Mouse (Mus musculus) myocyte (in vitro differentiated cells): ENCODE measurements around the gene Mcf2l. TPM values are rescaled to one million over a fixed set of nuclear protein-coding genes. Genes with fewer than 3 reads are reported as not detected.

Experiments
- H3K27me3 ChIP-seq: one replicate; pipeline ENCODE4 v1.6.1; 2011; ENCODE audit not compliant: control insufficient read depth, insufficient read depth, insufficient read length
- H3K36me3 ChIP-seq: one replicate; pipeline ENCODE4 v1.6.1; 2011; ENCODE audit not compliant: control insufficient read depth, insufficient read depth
- H3K4me2 ChIP-seq: one replicate; pipeline ENCODE4 v1.6.1; 2011; ENCODE audit warnings: low read depth, control low read depth
- H3K4me3 ChIP-seq: one replicate; pipeline ENCODE4 v1.5.1; 2011; ENCODE audit warnings: mild to moderate bottlenecking, control low read depth, moderate library complexity
- H3K79me2 ChIP-seq: one replicate; pipeline ENCODE4 v1.6.1; 2011; ENCODE audit not compliant: control insufficient read depth, insufficient read depth
- H3ac ChIP-seq: one replicate; pipeline ENCODE4 v1.6.1; 2011; ENCODE audit not compliant: control insufficient read depth, insufficient read length
- CEBPB ChIP-seq: IDR thresholded peaks from 2 replicates; pipeline ENCODE4 v1.6.1; 2011; ENCODE audit warnings: mild to moderate bottlenecking, moderate library complexity; ENCODE audit not compliant: poor library complexity, insufficient read depth, severe bottlenecking
- E2F4 ChIP-seq: IDR thresholded peaks from one replicate; pipeline ENCODE4 v1.6.1; 2011; ENCODE audit warnings: mild to moderate bottlenecking, control low read depth, moderate library complexity; ENCODE audit not compliant: insufficient read depth
- MAX ChIP-seq: IDR thresholded peaks from one replicate; pipeline ENCODE4 v1.6.1; 2011; ENCODE audit warnings: low read depth, mild to moderate bottlenecking, control low read depth
- MYOD1 ChIP-seq, 3 experiments: IDR thresholded peaks; one replicate each; pipeline ENCODE4 v1.6.1; 2011; ENCODE audit warnings: control low read depth in 2 of 3, low read depth in 2 of 3, mild to moderate bottlenecking in 2 of 3, moderate library complexity in 1 of 3; ENCODE audit not compliant: insufficient read length in 2 of 3, control insufficient read depth in 1 of 3
- MYOG ChIP-seq, 3 experiments: IDR thresholded peaks; one replicate each; pipeline ENCODE4 v1.6.1; 2011; ENCODE audit warnings: control low read depth in 2 of 3, low read depth in 2 of 3, mild to moderate bottlenecking in 2 of 3; ENCODE audit not compliant: insufficient read length in 2 of 3, control insufficient read depth in 1 of 3, insufficient read depth in 1 of 3
- POLR2A ChIP-seq: IDR thresholded peaks from one replicate; pipeline ENCODE4 v1.6.1; 2011; ENCODE audit warnings: low read depth, mild to moderate bottlenecking, control low read depth, moderate library complexity; ENCODE audit not compliant: insufficient read length
- POLR2AphosphoS2 ChIP-seq: IDR thresholded peaks from one replicate; pipeline ENCODE4 v1.6.1; 2011; ENCODE audit warnings: low read depth, control low read depth; ENCODE audit not compliant: insufficient read length
- REST ChIP-seq: IDR thresholded peaks from one replicate; pipeline ENCODE4 v1.6.1; 2011; ENCODE audit warnings: mild to moderate bottlenecking, control low read depth, moderate library complexity; ENCODE audit not compliant: insufficient read depth, insufficient read length
- SRF ChIP-seq: IDR thresholded peaks from one replicate; pipeline ENCODE4 v1.6.1; 2011; ENCODE audit warnings: low read depth; ENCODE audit not compliant: control insufficient read depth, insufficient read length
- TCF12 ChIP-seq: IDR thresholded peaks from one replicate; pipeline ENCODE4 v1.6.1; 2011; ENCODE audit warnings: mild to moderate bottlenecking, control low read depth; ENCODE audit not compliant: poor library complexity, insufficient read depth, severe bottlenecking
- TCF3 ChIP-seq: IDR thresholded peaks from one replicate; pipeline ENCODE4 v1.6.1; 2011; ENCODE audit warnings: low read depth, control low read depth; ENCODE audit not compliant: insufficient read length
- USF1 ChIP-seq: IDR thresholded peaks from one replicate; pipeline ENCODE4 v1.6.1; 2011; ENCODE audit warnings: low read depth, mild to moderate bottlenecking, control low read depth, moderate library complexity
- polyA plus RNA-seq: library from polyadenylated mRNA; unstranded; fragments of >200 nt; fragmentation: generic; extraction: Trizol; gene quantifications from one replicate; pipeline ENCODE4 v1.2.1, GENCODE M21; 2012; ENCODE audit warnings: missing spikeins

Mcf2l gene
- polyA plus RNA-seq, 1 experiment: 1.2 TPM

GRCm38 (mm10) chr8:12880163-12880562, 6.6 kb downstream of the Mcf2l start:
- H3K4me3 ChIP-seq: no peak overlapping the region
- no peak overlapping the region for H3K4me2 ChIP-seq
- H3K79me2 ChIP-seq: no peaks in the 10 kb centered on the region
- peaks cover 47% of the 10 kb centered on the region for H3K27me3 ChIP-seq
- H3ac ChIP-seq: no peak overlapping the region
- TF ChIP-seq MAX (no peak), MYOG (IDR thresholded peaks at IDR 0.05; ENCODE audit: control insufficient read depth in 1 of 3, insufficient read depth in 1 of 3, insufficient read length in 2 of 3, low read depth in 2 of 3) (no peak), MYOD1 (IDR thresholded peaks at IDR 0.05; ENCODE audit: control insufficient read depth in 1 of 3, insufficient read length in 2 of 3, low read depth in 2 of 3) (no peak), TCF3 (no peak), POLR2AphosphoS2 (no peak), REST (no peak), TCF12 (no peak), USF1 (no peak), POLR2A (no peak)
- no peaks in the 10 kb centered on the region for H3K36me3 ChIP-seq

GRCm38 (mm10) chr8:12883051-12884004, 9.7 kb downstream of the Mcf2l start:
- Histone ChIP-seq H3K36me3 (no peaks in the 10 kb centered on the region), H3ac (no peak overlapping the region), H3K79me2 (no peaks in the 10 kb centered on the region), H3K27me3 (peaks cover 56% of the 10 kb centered on the region), H3K4me2 (no peak overlapping the region), H3K4me3 (no peak overlapping the region)
- no peak for TF ChIP-seq MYOD1 (IDR thresholded peaks at IDR 0.05; ENCODE audit: control insufficient read depth in 1 of 3, insufficient read length in 2 of 3, low read depth in 2 of 3)
- TF ChIP-seq TCF3: no peak
- no peak for TF ChIP-seq MAX
- no peak for TF ChIP-seq TCF12

- H3K36me3 ChIP-seq: no peaks in the 10 kb centered on the region
- no peak for TF ChIP-seq SRF
- no peak overlapping the region for H3K4me3 ChIP-seq
- H3K4me2 ChIP-seq: no peak overlapping the region
- no peaks in the 10 kb centered on the region for H3K79me2 ChIP-seq
- peaks cover 70% of the 10 kb centered on the region for H3K27me3 ChIP-seq
- no peak overlapping the region for H3ac ChIP-seq
Measured at GRCm38 (mm10) chr8:12887772-12888435, 14.3 kb downstream of the Mcf2l start.

GRCm38 (mm10) chr8:12889046-12889598, 15.5 kb downstream of the Mcf2l start:
- TF ChIP-seq SRF (no peak), E2F4 (no peak), MYOD1 (IDR thresholded peaks at IDR 0.05; ENCODE audit: control insufficient read depth in 1 of 3, insufficient read length in 2 of 3, low read depth in 2 of 3) (no peak), REST (no peak), MYOG (IDR thresholded peaks at IDR 0.05; ENCODE audit: control insufficient read depth in 1 of 3, insufficient read depth in 1 of 3, insufficient read length in 2 of 3, low read depth in 2 of 3) (no peak), TCF3 (no peak), CEBPB (no peak), USF1 (no peak), POLR2A (no peak), POLR2AphosphoS2 (no peak), MAX (no peak), TCF12 (no peak)
- H3K79me2 ChIP-seq: no peaks in the 10 kb centered on the region
- H3K27me3 ChIP-seq: peaks cover 80% of the 10 kb centered on the region
- H3K36me3 ChIP-seq: no peaks in the 10 kb centered on the region
- no peak overlapping the region for H3ac ChIP-seq
- no peak overlapping the region for H3K4me3 ChIP-seq
- no peak overlapping the region for H3K4me2 ChIP-seq

- Histone ChIP-seq H3K79me2 (no peaks in the 10 kb centered on the region), H3K27me3 (peaks cover 59% of the 10 kb centered on the region), H3K4me2 (no peak overlapping the region), H3K36me3 (no peaks in the 10 kb centered on the region), H3K4me3 (no peak overlapping the region), H3ac (no peak overlapping the region)
- no peak for TF ChIP-seq SRF
Measured at GRCm38 (mm10) chr8:12892882-12893446, 19.4 kb downstream of the Mcf2l start.
